Mouse (Mus musculus): ENCODE data around the gene Tsg101.
"Not testable (repeated sequence)": the region's sequence is repeated elsewhere in the genome, so short reads cannot be mapped to it uniquely, and the experiment has no call there.

Tsg101 gene

DNA sequence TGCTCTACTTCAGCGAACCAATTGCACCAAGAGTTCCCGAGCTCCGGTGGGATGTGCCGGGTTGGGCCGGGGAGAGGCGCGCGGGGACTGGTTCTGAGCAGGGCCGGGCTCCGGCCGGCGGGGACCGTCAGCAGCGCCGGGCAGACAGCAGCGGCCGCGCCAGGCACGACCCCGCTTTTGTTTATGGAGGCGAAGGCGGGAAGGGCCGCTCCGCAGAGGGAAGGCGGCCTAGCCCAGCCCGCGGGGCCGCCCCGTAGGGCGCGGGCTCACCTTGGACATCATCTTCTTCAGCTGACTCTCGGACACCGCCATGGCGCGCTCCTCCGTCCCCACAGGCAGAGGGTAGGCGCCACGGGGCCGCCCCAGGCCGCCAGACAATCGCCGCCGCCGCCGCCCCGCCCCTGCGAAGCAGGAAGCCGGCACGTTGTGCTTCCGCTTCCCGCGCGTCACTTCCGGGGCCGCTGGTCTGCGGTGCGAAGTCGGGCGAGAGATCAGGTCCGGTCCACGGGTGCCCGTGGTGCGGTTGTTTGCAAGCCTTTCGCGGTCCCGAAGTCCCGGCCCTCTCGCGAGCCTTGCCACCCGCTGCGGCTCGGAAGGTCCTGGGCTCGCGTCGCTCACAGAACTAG lies at the start of gene Tsg101:
Gene Tsg101 (minus strand): TSS at position 419 of the 626 bp plus-strand sequence.
- DNase-seq (ENCODE audit: low spot score), result peak; percentile 86

DNA sequence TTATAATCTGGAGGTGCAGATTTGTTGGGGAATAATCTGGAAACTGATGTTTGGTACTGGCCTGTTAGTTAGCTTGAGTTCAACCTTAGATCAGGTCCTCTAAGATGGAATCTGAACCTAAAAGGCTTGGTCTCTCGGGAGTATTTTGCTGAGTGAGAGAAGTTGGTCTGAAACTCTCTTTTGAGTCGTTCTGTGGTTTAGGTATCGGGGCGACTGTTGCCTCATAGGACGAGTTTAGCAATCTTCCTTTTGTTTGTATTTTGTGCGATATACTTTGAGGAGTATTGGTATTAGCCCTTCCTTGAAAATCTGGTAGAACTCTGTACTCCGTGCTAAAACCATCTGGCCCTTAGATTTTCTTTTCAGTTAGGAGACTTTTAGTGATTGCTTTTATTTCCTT lies 44.3 kb upstream of the Tsg101 start:
- DNase-seq (ENCODE audit: low spot score), result no peak

DNA sequence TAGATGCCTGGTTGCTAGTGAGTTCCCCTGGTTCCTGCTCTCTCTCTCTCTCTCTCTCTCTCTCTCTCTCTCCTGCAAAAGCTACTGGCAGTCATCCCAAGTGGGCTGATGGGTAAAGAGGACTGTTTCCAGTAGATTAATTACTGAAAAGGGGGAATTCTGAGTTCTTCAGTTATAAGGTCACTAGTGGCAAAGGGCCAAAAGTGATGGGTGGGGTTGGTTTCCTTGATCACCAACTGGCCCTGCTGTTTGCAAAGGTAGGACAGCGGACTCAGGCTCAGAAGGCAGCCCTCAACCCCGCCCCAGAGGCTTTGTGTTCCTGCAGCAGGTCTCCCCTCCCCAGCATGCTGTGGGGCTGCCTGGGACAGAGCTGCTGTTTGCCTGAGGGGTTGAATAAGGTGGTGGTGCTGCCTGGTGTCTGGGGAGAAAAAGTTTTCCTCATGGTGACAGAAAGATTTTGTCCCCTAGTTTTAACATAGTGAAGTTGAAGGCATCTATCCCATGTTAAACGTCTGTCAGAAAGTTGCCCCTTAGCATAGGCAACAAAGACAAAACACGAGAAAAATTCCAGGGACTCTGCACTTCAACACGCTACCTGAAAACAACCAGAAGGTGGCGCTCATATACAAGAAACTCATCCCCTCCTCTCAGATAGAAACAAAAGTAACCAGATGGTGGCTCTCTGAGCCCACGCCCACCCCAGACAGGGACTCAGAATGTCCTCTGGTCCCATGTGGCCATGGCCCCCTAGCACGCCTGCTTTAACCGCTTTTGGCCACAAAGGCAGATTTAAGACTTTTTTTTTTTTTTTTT lies 43.2 kb upstream of the Tsg101 start:
- DNase-seq (ENCODE audit: low spot score), result no peak

DNA sequence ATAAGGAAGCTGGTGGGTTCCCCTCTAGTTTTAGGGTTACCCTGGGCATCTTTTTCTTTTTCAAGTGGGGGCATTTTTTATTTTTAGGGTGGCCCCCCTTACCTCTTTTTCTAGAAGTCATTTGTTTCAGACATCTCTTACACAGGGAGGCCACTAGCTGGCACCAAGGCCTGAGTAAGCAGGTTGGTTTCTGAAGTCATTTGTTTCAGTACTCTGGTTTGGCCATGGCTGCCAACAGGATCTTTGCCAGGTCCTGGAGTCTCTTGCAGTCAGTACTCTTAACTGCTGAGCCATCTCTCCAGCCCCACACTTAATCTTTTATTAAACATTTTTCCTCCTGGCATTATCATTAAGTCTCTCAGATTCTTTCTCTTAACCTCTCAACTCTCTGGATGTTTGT lies 42.4 kb upstream of the Tsg101 start:
- DNase-seq (ENCODE audit: low spot score), result no peak

DNA sequence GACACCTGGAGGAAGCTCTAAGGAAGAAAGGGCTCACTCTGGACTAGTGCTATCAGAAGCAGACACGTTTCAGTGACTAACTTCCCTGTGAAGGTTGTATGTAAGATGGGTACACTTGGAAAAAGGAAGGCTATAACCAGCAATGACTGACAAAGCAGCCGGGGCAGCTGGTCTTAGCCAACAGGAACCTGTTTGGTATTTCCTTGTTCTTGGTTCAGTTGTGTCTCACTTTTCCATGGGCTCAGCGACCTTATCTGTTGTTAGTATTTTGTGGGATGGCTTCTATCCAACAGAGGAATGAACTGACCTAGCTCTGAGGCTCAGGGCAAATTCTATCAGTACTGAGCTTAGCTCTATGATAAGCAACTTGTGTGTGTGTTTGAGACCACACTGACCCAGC lies 41.2 kb upstream of the Tsg101 start:
- no peak for DNase-seq (ENCODE audit: low spot score)

DNA sequence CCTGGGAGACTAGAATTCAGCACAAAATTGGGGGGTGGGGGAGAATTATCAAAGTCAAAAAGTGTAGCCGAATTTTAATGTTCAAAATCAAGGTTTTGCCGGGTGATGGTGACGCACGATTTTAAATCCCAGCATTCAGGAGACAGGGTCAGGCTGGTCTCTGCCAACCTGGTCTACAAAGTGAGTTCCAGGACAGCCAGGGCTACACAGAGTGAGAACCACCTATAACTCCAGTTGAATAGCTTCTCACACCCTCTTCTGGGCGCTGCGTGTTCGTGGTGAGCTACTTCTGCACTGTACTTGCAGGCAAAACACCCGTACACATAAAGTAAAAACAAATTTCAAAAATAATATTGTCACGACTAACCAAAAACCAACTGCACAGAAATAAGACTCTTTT lies 39.1 kb upstream of the Tsg101 start:
- DNase-seq (ENCODE audit: low spot score), result no peak

DNA sequence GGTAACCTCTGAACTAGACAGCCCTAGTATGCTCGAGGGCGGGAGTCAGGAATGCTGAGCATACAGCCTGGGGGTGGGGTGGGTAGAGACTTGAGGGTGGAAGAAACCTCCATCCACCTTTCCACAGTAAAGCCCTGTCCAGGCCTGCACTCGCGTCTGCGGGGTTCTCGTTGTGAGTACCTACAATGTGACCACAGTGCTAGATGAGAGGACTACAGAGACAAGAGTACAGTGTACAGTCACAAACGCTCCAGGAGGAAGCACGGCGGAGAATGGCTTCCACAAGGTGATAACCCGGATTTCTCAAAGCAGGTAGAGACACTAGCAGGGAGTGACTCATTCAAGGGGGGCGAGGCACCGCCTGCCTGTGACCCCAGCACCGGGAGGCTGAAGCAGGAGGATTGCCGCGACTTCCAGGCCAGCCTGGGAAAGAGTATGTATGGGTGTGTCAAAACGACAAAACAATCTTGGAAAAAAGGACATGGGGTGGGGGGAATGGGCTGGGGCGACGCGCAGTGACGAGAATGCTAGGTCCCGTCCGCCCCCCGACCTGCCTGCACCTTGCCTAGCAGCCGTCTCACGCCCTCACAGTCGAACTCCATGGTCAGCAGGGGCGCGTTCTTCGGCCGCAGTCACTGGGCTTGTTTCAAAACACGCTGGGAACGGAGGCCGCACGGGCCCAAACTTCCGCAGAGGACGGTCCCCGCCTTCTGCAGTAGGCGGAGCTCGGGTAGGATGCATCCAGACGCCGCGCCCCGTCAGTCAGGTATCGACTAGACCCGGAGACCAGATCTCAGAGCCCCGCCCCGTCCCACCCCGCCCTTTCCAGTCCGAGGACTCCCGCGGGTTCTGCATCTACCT lies 38.3 kb upstream of the Tsg101 start, which contains the start of gene Uevld:
Gene Uevld (minus strand): TSS at position 697 of the 861 bp plus-strand sequence.
- DNase-seq (ENCODE audit: low spot score), result peak; percentile 95

DNA sequence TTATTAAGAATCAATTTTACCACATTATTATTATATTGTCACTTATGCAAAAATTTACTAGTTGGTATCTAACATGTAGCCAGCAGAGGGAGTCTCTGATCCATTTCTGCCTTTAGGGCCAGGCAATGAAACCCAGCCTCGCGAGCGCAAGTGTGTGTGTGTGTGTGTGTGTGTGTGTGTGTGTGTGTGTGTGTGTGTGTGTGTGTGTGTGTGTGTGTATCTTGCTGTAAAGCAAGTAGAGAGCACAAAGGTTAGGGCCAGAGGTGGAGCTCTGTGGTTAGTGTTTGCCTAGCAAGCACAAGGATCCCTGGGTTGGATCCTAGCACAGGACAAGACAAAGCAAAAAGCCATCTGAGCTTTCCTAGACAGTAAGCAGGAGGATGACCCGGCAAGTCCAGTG lies 16.1 kb upstream of the Tsg101 start:
- DNase-seq (ENCODE audit: low spot score), result no peak

DNA sequence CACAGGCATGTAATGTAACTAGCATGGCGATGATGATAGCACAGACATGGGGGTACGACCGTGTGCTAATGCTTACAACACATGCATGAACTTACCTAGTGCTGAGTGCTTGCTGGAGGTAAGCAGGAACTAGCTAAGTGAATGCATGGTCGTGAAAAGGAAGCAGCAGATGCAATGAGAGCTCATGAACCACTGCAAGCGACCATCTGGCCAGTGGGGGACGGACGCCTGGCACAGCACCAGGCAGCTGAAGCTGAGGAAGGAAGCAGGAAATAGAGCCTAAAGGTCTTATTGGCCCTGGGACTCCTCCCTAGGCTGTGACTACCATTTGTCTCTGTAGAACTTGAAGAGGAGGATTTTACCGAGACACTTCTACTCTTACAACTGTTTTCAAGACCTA lies 15.0 kb upstream of the Tsg101 start:
- DNase-seq (ENCODE audit: low spot score), result no peak

DNA sequence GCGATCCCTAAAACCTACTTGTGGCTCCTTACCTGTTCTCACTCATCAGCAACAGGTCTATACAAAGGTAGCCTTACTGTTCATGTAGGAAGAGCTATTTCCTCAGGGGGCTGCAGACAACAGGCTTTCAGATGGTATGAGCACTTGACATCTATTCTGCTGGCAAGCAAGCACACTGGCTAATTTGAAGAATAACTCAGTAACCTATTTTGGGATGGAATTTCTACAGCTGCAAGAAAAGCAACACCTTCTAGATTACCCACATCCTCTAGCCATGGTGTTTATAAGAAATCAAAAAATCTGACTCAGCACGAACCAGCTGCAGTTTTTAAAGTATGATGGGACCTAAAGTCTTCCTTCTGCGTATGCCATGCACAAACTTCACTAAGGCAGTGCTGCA lies 11.6 kb upstream of the Tsg101 start:
- no peak for DNase-seq (ENCODE audit: low spot score)

DNA sequence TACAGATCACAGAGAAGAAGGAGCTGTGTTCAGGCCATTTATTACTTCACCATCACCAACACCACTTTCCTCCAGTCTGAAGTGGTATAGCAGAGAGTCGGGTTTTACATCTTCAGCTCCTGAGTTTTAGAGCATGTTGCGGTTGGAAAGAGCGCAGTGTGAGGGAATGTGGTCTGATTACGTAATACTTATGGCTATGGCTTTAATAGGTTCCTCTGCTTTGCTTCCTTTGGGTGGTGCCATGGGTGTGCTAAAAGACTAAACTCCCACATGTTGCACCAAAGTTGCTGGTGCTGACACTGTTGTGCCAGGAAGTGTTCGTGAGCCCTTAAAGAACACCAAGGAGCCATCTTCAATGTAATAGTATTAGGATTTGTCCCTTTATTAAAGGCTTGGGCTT lies 8.5 kb upstream of the Tsg101 start:
- no peak for DNase-seq (ENCODE audit: low spot score)

DNA sequence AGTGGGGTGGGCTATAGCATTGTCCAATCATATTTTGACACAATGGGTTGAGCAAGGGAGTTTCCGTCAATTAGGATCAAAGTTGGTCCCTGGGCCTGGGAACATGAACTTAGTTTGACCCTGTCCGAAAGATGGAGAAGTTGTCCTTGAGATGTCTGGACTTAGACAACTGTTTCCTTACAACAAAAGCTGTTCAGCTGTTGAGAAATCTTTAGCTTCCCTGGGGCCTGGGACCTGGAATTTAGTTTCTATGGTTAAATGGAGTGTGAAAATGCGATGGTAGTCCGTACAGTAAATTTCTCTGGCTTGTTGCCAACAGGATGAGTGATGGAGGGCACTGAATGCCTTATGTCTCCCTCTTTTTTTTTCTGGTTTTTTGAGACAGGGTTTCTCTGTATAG lies 2.3 kb upstream of the Tsg101 start:
- no peak for DNase-seq (ENCODE audit: low spot score)

DNA sequence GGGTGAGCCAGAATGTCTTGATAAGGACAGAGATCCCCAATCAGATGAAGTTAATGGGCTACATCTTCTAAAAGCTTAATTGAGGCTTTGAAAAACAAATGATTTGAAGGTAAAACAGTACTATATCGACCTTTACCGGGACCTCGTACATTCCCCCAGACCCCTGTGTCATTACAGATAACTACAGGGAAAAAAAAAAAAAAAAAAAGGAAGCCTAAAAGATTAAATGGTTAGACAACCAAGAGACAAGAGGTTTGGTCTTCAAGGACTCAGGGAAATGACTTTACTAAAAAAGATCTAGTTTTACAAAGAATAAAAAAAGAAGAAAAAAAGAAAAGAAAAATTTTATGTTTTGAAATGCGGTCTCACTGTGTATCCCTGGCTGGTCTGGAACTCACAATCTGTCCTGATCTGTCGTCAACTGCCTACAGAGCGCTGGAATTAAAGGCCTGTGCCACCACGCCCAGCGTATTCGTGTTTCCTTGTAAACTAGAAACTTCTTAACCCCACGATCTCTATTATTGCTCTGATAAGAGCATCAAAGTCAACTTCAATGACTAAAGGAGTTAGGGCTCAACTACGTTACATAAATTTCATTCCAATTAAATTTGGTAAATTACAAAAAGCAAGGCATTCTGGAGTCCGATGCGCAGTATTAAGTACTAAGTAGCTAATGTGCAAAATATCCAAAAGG lies 944 bp downstream of the Tsg101 start:
- no peak for DNase-seq (ENCODE audit: low spot score)

DNA sequence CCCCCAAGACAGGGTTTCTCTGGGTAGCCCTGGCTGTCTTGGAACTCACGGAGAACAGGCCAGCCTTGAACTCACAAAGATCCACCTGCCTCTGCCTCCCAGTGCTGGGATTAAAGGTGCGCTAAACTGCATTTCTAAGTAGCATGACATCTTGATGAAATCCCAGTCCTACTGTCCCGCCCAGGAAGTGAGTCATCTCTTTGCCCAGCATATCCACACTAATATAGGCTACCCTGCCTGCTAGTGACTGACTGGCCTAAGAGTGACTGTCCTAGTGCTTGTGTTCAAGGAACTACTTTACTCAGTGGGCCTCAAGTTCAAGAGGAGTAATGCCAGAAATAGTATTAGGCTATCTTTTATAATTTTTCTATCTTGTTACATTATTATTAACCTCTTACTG lies 3.4 kb downstream of the Tsg101 start:
- DNase-seq (ENCODE audit: low spot score), result no peak

DNA sequence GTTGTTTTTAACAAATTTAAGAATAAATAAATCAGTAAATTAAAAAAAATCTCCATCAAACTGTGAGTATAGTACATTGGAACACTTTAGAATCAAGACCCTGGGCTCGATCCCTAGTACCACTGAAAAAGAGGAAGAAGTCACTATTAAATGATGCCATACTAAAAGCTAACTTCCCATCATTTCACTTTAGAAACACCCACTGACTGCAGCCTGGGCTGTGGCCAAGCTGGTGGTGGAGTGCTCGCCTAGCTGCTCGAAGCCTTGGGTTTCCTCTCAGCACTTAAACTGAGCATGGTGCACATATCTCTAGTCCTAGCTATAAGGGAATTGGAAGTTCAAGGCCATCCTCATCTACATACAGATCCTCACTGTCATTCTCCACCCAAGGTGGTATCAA lies 8.5 kb downstream of the Tsg101 start:
- DNase-seq (ENCODE audit: low spot score), result no peak

DNA sequence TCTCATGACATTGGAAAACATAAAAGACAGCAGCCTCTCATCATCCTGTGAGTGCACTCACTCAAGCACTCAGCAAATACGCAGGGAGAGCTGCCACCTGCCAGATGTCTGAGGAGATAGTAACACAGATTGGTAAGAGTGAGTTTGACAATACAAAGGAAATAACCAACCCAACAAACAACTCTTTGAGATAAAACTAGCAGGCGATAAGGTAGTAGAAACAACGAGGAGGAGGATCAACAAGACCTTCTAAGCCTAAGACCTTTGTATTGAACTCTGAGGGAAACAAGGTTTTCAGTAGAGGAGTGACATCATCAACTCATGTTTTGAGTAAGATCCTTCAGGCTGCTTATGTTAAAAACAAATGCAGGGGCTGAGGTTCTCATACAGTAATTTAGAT lies 20.4 kb downstream of the Tsg101 start:
- DNase-seq (ENCODE audit: low spot score), result no peak

DNA sequence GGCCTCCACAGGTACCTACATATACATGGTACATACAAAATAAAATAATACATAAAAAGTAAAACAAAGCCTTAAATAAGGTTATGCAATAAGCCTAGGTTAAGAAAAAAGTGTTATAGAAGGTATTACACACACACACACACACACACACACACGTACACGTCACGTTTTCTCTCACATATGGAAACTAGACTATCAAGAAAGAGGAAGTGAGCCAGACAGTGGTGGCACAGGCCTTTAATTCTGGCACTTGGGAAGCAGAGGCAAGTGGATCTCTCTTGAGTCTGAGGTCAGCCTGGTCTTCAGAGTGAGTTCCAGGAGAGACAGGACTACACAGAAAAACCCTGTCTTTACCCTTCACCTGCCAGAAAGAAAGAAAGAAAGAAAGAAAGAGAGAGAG lies 24.3 kb downstream of the Tsg101 start:
- no peak for DNase-seq (ENCODE audit: low spot score)

DNA sequence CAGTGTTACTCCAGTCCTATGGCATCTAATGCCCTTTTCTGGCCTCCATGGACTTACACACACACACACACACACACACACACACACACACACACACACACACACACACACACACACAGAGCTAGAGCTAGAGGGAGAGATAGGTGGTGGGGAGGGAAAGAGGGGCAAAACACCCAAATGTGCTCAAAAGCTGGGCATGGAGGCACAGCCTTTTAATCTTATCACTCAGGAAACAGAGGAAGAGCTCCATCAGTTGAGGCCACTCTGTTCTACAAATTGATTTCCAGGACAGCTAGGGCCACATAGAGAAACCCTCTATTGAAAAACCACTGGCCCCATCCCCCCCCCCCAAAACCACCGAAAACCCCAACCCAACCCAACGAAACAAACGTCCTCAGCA lies 36.5 kb downstream of the Tsg101 start:
- no peak for DNase-seq (ENCODE audit: low spot score)

DNA sequence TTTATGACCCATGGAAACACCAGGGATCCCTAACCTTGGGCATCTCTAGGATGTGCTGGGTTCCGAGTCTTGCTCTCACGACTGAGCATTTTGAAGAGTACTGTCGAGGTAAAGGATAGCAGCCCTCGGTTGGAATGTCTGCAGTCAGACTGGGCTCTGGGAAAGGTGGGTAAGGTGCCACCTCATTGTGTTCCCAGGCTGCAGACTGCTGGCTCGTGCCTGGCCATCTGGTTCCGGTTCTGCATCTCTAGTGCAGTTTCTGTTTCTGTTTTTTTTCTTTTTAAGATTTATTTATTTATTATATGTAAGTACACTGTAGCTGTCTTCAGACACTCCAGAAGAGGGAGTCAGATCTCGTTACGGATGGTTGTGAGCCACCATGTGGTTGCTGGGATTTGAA lies 37.8 kb downstream of the Tsg101 start:
- DNase-seq (ENCODE audit: low spot score), result not testable (repeated sequence)

DNA sequence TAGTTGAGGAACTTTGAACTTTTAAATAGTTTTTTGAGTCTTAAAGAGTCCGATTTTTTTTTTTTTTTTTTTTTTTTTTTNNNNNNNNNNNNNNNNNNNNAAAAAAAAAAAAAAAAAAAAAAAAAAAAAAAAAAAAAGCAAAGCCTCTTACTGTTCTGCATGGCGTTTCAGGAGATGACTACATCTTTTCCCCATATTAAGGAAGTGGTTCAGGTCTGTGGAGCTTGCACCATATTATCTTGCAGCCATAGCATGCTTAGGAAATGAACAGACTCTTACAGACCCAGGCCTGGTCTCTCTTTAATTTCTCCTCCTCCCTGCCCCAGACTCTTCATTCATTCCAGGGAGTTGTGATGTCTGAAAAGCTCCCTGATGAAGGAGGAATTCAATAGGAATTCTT lies 38.8 kb downstream of the Tsg101 start:
- no peak for DNase-seq (ENCODE audit: low spot score)

DNA sequence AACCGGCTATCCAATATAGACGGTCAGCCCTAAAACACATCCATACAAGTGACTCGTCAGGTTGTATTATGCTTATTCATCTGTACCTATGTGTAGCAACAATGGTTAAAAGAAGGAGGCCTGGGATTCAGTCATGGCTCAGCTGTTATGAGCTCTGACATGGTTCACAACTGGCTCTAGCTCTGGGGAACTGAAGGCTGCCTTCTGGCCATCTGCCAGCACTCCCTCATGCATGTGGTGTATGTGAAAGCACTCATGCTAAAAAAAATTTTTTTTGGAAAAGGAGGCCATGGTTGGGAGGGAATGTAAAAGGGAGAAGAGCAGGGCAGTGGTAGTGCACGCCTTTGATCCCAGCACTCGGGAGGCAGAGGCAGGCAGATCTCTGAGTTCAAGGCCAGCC lies 39.9 kb downstream of the Tsg101 start:
- no peak for DNase-seq (ENCODE audit: low spot score)

DNA sequence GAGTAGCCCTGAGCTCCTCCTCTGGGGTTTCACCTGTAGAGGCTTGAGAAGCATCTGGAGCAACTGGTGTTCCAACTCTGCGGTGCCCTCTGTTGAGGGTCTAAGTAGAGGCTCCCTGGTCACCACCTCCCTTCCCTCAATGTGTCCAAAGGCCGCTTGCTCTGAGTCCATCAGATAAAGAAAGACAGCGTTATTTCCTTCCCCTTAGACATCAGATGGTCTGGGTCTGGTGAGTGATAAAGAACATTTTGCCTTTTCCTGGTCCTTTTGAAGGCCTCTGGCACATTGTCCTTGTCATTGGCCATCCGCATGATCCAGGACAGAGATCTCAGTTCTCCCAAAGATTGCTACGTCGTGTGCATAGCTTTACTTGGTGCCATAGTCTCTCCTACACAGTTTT lies 42.5 kb downstream of the Tsg101 start:
- no peak for DNase-seq (ENCODE audit: low spot score)
